Mouse (Mus musculus) cerebellum, postnatal 36 days (tissue): ENCODE results near the gene Gtpbp4.
"Not testable (repeated sequence)": the region's sequence is repeated elsewhere in the genome, so short reads cannot be mapped to it uniquely, and the experiment has no call there.

Source experiments
- DNase-seq, 2 experiments: peaks; one replicate each; pipeline ENCODE4 v3.0.0; 2021 to 2022; ENCODE audit warnings: mixed read lengths in 2 of 2

The Gtpbp4 gene

GRCm38 (mm10) chr13:8995990-8996786, at the start of gene Gtpbp4:
Gene Gtpbp4, minus strand, starts transcription at chr13:8996083.
- DNase-seq, result peak; percentile 97

DNA sequence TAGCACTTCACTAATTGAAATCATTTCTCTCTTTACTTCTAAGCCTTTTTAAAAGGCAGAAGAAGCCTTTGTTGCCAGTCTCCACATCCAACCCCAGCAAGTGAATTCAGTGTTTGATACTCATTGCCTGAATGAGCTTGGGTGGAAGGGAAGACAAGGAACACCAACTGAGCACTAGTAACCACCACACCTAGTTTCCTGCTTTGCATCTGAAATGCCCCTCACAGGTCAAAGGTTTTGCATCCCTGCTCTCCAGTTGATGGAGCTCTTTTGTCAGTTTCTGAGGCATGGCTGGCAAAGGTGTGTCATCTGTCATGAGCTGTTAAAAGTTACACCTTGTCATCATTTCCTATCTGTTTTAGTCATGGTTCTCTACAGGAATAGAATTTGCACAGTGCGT, 48.8 kb upstream of the Gtpbp4 start:
- DNase-seq, result no peak

- DNase-seq, result no peak
Observed at GRCm38 (mm10) chr13:9043289-9044049, 47.6 kb upstream of the Gtpbp4 start.

- DNase-seq, result no peak
Observed at GRCm38 (mm10) chr13:9040626-9041025, 44.7 kb upstream of the Gtpbp4 start.

GRCm38 (mm10) chr13:9031996-9032661, 36.2 kb upstream of the Gtpbp4 start:
- DNase-seq, result no peak

GRCm38 (mm10) chr13:9030364-9030763, 34.5 kb upstream of the Gtpbp4 start:
- no peak for DNase-seq

DNA sequence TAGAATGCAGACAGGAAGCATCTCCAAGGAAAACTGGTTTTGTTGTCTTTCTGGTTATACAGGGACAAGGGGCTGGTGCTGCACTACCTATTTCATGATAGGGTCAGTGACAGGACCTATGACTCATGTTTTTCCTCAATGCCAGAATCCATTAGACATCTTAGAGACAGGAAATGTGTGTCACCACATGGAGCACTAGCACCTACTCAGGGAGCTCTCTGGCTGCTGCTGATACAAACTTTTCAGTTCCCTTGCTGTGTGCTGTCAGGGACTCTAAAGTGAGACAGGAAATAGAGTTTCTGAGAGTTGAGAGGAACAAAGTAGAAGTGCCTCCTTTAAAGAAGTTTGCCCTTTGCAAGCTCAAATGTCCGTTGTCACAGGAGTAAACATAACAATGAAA, 31.4 kb upstream of the Gtpbp4 start:
- DNase-seq, result no peak

- no peak for DNase-seq
Observed at GRCm38 (mm10) chr13:9022623-9023022, 26.7 kb upstream of the Gtpbp4 start.

DNA sequence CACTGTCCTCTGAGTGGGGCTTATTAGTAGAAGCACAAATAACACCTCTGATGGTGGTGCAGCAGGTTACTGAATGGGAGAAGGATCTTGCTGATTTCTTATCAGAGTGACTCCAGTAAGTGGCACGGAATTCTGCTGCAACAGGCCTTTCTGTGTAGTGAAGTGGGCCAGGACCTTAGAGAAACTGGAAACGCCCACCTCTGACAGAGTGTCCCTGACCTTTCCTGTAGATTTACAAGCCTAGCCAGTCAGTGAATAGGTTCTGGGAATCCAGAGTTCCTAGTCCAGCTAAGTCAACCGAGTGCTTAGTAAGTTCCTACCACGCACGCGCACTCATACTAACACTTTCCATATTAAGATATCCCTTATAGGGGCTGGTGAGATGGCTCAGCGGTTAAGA, 25.7 kb upstream of the Gtpbp4 start:
- DNase-seq, result no peak

DNA sequence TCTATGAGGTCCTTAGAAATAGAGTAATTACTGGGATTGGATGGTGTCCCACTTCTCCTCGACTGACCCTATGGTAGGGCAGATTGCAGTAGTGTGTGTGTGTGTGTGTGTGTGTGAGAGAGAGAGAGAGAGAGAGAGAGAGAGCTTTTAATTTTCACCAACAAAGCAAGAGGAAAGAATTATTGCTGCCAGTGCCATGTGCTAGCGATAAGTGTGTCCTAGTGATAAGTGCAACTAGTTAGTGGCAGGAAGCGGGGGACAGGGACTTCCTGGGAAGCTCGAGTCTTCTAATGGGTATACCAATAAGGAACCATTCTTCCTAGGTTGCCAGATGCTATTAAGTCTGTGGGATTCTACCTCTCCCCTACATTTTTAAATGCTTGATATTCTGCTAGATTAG, 23.8 kb upstream of the Gtpbp4 start:
- DNase-seq, result no peak

DNA sequence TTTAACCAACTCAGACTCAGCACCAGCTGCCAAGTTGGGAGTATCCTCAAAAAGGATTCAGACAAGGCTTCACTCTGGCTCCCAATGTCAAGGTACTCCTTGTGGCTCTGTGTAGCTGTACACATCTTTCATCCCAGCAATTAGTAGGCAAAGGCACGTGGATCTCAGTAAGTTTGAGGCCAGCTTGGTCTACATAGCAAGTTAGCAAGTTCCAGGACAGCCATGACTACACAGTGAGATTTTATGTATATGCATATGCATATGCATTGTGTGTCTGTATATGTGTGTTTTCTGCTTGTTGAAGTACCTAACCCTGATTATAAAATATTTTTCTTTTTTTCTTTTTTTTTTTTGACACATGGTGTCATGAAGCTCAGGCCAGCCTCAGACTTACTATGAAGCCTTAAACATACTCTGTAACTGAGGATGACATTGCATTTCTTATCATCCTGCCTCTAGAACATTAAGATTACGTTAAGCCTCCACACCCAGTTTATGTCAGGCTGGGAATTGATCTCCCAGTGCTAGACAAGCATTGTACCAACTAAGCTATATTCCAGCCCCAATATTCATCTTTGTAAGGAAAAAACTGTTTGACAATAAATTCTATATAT, 23.2 kb upstream of the Gtpbp4 start:
- no peak for DNase-seq

DNA sequence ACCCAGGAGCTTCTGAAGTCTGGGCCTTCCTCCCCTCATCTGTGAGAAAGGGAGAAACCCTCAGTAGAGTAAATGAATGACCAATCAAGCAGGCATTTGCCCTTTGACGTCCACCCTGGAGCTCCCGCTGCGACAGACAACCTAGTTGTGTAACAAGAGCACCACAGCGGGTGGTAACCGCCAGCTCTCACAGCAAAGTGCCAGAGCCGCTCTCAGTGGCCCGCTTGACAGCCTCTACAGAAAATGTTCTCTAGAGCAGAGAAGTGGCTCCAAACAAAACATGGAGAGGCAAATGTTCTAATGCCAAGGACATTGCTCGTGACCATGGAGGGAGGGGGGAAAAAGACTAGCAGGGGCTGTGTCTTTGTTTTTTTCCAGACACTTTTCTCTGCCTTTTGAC, 21.3 kb upstream of the Gtpbp4 start:
- peak; percentile 20 to 43 for DNase-seq

DNA sequence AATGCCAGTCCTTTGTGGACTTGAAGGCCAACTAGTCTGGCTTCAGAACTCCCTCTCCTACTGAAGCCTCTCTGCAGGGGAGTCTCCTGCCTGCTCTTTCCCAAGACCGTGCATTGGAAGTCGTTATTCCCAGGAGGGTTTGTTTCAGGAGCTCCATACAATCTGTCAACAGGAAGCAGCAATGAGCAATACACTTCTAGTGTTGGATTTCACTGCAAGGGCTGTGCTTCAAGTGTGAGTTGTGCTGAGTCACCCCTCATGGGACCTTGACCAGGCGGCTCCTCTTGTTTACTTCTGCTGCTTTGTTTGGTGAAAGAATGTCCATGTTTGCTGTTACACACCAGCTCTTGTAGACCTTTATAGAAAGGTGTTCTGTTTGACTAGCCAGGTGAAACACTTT, 18.5 kb upstream of the Gtpbp4 start:
- no peak for DNase-seq

DNA sequence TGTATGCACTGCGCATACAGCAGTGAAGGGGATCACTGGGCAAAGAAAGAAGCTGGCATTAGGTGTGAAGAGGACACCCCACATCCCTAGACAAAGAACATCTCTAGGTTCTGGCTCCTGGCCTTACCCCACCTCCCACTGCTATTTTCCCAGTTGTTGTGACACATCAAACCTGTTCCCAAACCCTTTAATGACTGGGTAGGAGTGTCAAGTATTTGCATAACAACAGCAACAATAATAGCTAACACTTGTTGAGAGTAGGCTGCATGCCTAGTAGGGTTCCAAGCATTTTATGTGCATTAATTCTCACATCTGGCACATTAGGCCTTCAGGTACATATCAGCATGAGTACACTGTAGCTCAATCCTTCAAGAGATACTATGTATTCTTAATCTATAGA, 17.6 kb upstream of the Gtpbp4 start:
- DNase-seq, result no peak

GRCm38 (mm10) chr13:9011596-9012350, 15.9 kb upstream of the Gtpbp4 start:
- DNase-seq, result peak; percentile 48 to 69

DNA sequence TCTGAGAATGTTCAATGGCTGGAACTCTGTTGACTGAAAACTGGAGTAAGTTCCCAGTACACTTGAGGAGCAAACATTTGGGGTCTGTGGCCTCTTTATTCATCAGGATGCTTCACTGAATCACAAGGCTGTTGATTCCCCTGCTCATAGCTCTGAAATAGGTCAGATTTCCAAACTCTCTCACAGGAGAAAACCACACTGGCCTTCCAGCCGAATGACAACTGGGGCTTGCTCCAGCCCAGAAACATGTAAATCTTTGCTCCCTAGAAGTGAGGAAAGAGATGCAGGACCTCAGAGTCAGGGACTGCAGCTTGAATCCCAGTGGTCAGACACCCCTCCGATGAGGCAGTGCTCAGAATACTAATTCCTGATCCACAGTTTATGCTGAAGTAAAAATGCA, 7.4 kb upstream of the Gtpbp4 start:
- DNase-seq, result no peak

- no peak for DNase-seq
Observed at GRCm38 (mm10) chr13:8999464-8999863, 3.6 kb upstream of the Gtpbp4 start.

DNA sequence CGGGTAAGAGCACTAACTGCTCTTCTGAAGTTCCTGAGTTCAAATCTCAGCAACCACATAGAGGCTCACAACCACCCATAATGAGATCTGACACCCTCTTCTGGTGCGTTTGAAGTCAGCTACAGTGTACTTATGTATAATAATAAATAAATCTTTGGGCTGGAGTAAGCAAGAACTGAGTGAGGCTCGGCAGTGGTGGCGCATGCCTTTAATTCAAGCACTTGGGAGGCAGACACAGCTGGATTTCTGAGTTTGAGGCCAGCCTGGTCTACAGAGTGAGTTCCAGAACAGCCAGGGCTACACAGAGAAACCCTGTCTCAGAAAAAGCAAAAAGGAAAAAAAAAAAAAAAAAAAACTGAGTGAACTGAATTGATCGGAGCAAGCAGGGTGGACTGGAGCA, 1.3 kb upstream of the Gtpbp4 start:
- DNase-seq, result not testable (repeated sequence)

DNA sequence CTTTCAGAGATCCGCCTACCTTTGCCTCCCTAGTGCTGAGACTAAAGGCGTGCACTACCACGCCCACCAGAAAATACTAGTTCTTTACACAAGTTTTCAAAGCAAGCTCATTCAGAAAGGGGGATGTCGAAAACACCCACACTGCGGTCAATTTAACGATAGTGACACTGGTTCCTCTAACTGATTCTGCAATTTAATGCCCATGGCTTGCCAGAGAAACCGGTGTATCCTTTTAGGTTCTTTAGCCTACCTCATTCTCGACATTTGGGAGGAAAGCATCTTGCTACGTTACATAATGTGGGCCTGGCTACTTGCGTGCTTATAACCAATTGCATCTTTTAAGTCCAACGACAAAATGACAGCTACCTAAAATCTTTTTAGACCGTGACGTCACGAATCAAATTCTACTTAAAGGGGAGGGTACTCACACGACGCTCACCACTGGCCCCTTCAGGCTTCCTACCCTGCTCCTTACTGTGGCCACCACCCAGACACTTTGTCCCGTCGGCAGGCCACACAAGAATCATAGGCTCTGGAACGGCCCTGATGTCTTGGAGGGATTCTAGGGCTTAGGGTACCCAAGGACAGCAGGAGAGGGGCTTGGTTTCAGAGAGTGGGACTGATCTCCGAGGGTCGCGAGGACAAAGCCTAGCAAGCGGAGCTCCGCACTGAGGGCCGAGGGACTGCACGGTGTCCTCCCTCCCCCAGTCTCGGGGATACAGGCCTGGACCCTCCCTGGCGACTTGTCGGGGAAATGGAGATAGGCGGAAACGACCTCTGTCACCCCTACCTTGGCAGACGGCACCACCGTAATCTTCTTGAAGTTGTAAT, 509 bp downstream of the Gtpbp4 start:
- DNase-seq, result no peak

DNA sequence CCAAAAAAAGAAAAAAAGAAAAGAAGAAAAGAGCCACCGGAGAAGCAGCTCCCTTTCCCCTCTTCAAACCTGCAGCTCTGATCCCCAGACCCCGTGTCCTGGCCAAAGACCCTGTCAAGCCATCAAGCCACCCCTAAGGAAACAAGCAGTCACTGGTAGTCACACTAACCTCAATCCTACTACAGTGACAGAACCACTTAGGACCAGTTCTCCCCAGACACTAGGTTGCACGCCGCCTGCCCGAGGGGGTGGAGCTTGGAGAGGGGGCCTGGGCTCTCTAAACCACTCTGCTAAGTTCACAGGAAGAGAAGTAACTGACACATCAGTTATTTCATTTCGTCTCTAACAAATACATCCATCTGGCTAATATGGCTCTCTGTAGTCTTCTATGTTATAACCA, 3.7 kb downstream of the Gtpbp4 start:
- no peak for DNase-seq

DNA sequence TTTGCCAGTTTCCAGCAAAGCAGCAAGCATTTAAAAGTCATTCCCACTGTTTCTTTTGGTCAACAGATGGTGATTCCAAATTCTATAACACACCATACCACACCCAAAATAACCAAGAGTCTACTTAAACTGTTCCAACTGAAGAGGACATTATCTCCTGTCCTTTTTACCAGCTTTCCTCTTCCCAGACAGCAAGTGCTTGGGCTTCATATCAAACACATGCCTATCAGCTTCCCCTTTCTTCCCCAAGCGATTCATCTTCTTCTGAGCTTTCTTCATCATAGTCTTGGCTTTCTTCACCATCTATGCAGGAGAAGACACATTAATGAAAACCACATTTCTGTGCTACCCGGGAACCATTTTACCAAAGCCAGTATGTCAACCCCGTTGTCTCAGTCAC, 22.9 kb downstream of the Gtpbp4 start:
- no peak for DNase-seq

DNA sequence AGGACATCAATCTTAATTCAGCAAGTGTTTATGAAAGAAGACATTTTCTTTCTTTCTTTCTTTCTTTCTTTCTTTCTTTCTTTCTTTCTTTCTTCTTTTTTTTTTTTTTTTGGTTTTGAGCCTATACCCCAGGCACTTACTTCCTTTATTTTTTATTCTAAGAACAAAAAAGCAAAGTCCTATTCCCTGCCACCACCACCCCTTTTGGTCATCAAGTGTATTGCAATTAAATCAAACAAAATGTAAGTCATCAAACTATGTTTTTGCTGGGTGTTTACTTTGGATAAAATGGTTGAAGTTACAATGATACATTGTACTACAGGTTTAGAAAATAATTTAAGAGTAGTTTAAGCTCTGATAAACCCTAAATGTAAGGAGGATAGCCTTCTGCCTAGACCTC, 23.5 kb downstream of the Gtpbp4 start:
- DNase-seq, result no peak
